Mouse (Mus musculus) stomach, postnatal 0 days (tissue): ENCODE measurements around the gene Stx1a. TPM values are rescaled to one million over a fixed set of nuclear protein-coding genes. Genes with fewer than 3 reads are reported as not detected.
"Not testable (repeated sequence)": the region's sequence is repeated elsewhere in the genome, so short reads cannot be mapped to it uniquely, and the experiment has no call there.

Experiments
- ATAC-seq: fragments of 200-750 bp; cut with Nextera tagmentation; 2 replicates; pipeline ENCODE4 v1.8.0; 2017; ENCODE audit not compliant: low FRiP score, low TSS enrichment
- DNase-seq: peaks from one replicate; pipeline ENCODE4 v3.0.0-alpha.2; 2016; ENCODE audit warnings: low spot score
- H3K27ac ChIP-seq: fragments of 300-500 bp; sonication (generic); replicated peaks from 2 replicates; pipeline ENCODE4 v1.5.1; 2014; ENCODE audit warnings: mild to moderate bottlenecking, control low read depth
- H3K27me3 ChIP-seq: fragments of 300-500 bp; sonication (generic); 2 replicates; pipeline ENCODE4 v1.6.1; 2014; ENCODE audit warnings: low read length; ENCODE audit not compliant: control insufficient read depth, insufficient read depth
- H3K36me3 ChIP-seq: fragments of 300-500 bp; sonication (generic); 2 replicates; pipeline ENCODE4 v1.6.1; 2014; ENCODE audit warnings: low read length, mixed read lengths; ENCODE audit not compliant: control insufficient read depth, insufficient read depth
- H3K4me1 ChIP-seq: fragments of 300-500 bp; sonication (generic); replicated peaks from 2 replicates; pipeline ENCODE4 v1.6.1; 2014; ENCODE audit warnings: antibody characterized with exemption; ENCODE audit not compliant: control insufficient read depth, insufficient read depth
- H3K4me2 ChIP-seq: fragments of 300-500 bp; sonication (generic); replicated peaks from 2 replicates; pipeline ENCODE4 v1.6.1; 2014; ENCODE audit warnings: low read depth, mild to moderate bottlenecking, control low read depth, moderate library complexity
- H3K4me3 ChIP-seq: fragments of 300-500 bp; sonication (generic); 2 replicates; pipeline ENCODE4 v1.5.1; 2014; ENCODE audit warnings: low read depth, low read length, control low read depth
- H3K9ac ChIP-seq: fragments of 300-500 bp; sonication (generic); 2 replicates; pipeline ENCODE4 v1.6.1; 2014; ENCODE audit warnings: mild to moderate bottlenecking, low read length, control low read depth, mixed read lengths
- H3K9me3 ChIP-seq: fragments of 300-500 bp; sonication (generic); 2 replicates; pipeline ENCODE4 v1.6.1; 2016; ENCODE audit warnings: low read length; ENCODE audit not compliant: control insufficient read depth
- CTCF ChIP-seq: IDR thresholded peaks from 2 replicates; pipeline ENCODE4 v1.5.1; 2016; ENCODE audit warnings: antibody characterized with exemption, low read depth, mild to moderate bottlenecking, moderate library complexity
- EP300 ChIP-seq: optimal IDR thresholded peaks from 2 replicates; pipeline ENCODE3; 2016; ENCODE audit warnings: antibody characterized with exemption
- WGBS: fragments of 180-500 bp; shearing (Covaris S2); extraction: QIAGEN DNeasy Blood & Tissue Kit; methylation state at CpG from one replicate; pipeline ENCODE4 v1.1.7; 2014; 5-methylcytosine and 5-hydroxymethylcytosine counted together
- polyA plus RNA-seq: library from polyadenylated mRNA; unstranded; fragments of >200 nt; fragmentation: Nextera tagmentation; extraction: Ambion mirVana; gene quantifications from 2 replicates; pipeline ENCODE4 v1.2.1, GENCODE M21; 2015

Gene Stx1a
- polyA plus RNA-seq, 1 experiment from 2014 or later, result 5.3 TPM

GRCm38 (mm10) chr5:135053356-135053755 is 30.1 kb downstream of the Stx1a start:
- WGBS, result 80% methylated on average over 12 of the region's 12 CpGs
- DNase-seq, result no peak
- peaks cover 23% of the 10 kb centered on the region for H3K36me3 ChIP-seq
- no peak overlapping the region for H3K4me3 ChIP-seq
- H3K27me3 ChIP-seq, result no peaks in the 10 kb centered on the region
- H3K9ac ChIP-seq, result no peak overlapping the region
- no peak overlapping the region for H3K4me2 ChIP-seq
- H3K9me3 ChIP-seq, result no peaks in the 10 kb centered on the region
- TF ChIP-seq CTCF, result no peak
- no peak for TF ChIP-seq EP300
- H3K27ac ChIP-seq, result no peak overlapping the region
- no peaks in the 10 kb centered on the region for H3K4me1 ChIP-seq
- no peak for ATAC-seq

- H3K4me2 ChIP-seq, result peak within 1 kb of the TSS; percentile 97
- H3K9ac ChIP-seq, result peak within 1 kb of the TSS; percentile 84
- no peaks in the 10 kb centered on the region for H3K4me1 ChIP-seq
- H3K9me3 ChIP-seq, result no peaks in the 10 kb centered on the region
- H3K4me3 ChIP-seq, result peak within 1 kb of the TSS; percentile 91
- no peaks in the 10 kb centered on the region; the same call in 1 of the 2 replicates for H3K36me3 ChIP-seq
- 0 out of 2 replicates have a peak, but pooled peaks have one; percentile 6 for TF ChIP-seq CTCF
- no peak for TF ChIP-seq EP300
- ATAC-seq (peak; percentile 97), DNase-seq (peak; percentile 96)
- under 1% methylated on average over 52 of the region's 52 CpGs for WGBS
- H3K27ac ChIP-seq, result peak within 1 kb of the TSS; percentile 78
- H3K27me3 ChIP-seq, result no peaks in the 10 kb centered on the region
Observed at GRCm38 (mm10) chr5:135063629-135064381, 40.5 kb downstream of the Stx1a start, which contains the start of gene Dnajc30. Gene Dnajc30 (plus strand): TSS chr5:135064202.

DNA sequence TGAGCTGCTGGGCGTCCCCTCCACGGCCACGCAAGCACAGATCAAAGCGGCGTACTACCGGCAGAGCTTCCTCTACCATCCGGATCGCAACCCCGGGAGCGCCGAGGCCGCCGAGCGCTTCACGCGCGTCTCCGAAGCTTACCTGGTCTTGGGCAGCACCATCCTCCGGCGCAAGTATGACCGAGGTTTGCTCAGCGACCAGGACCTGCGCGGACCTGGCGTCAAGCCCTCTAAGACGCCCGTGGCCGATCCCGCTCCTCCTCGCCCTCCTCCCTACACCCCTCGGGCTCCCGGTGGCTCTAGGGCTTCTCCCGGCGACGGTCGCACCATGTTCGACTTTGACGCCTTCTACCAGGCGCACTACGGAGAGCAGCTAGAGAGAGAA is 41.1 kb downstream of the Stx1a start:
- peak overlapping the region; percentile 91 for H3K4me3 ChIP-seq
- peak overlapping the region; percentile 97 for H3K4me2 ChIP-seq
- WGBS, result under 1% methylated on average over 40 of the region's 40 CpGs
- ATAC-seq, result peak; percentile 61
- no peaks in the 10 kb centered on the region for H3K9me3 ChIP-seq
- H3K36me3 ChIP-seq, result no peaks in the 10 kb centered on the region; the same call in 1 of the 2 replicates
- peak overlapping the region; percentile 84 for H3K9ac ChIP-seq
- DNase-seq, result no peak
- peak overlapping the region; percentile 78 for H3K27ac ChIP-seq
- no peaks in the 10 kb centered on the region for H3K27me3 ChIP-seq
- H3K4me1 ChIP-seq, result no peaks in the 10 kb centered on the region
- TF ChIP-seq CTCF (no peak), EP300 (no peak)

DNA sequence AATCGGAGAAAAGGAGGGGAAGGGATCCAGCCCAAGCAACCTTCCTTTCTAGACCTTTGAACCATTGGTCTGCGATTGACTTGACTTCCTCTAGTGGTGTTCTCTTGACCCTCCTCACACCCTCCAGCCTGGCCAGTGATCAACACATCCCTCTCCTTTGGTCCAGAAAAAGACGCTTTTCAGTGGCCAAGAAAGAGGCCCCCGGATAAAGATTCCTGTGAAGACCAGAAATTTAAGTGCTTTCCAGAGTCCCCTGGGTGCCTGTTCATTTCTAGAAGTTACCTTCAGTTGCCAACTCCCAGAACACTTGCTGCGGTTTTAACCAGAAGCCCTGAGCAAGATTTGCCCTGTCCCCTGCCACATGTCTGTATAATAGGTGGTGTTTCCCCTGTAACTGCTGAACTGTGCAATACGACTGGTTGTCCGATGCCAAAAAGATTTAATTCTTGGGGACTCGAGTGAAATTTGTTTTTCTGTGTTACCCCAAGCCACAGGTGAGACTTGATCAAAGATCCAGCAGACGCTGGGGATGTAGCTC is 41.7 kb downstream of the Stx1a start, which contains the start of gene Bud23:
Gene Bud23, minus strand, starts transcription at position 51 of the 538 bp plus-strand sequence.
- WGBS, result 70% methylated on average over 9 of the region's 9 CpGs
- H3K36me3 ChIP-seq, H3K4me1 ChIP-seq, H3K9me3 ChIP-seq, H3K27me3 ChIP-seq, DNase-seq, ATAC-seq: not testable (repeated sequence)
- peak within 1 kb of the TSS; percentile 78 for H3K27ac ChIP-seq
- peak within 1 kb of the TSS; percentile 84 for H3K9ac ChIP-seq
- H3K4me2 ChIP-seq, result peak within 1 kb of the TSS; percentile 97
- peak within 1 kb of the TSS; percentile 91 for H3K4me3 ChIP-seq

DNA sequence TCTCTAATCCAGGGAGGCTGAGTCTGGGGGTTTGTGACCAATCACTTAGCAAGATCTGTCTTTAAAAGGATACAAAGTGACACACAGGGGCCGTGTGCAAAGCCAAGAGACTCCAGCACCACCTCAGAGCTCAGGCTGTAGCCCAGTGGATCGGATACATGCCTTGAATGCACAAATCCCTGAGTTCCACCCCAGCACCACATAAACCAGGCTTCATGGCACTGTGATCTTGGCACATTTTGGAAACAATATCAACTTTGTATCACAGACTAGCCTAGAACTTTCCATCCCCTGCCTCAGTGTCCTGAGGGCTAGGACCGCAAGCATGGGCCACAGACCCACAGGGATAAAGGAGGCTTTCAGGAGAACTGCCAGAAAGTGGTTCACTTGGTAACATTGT is 42.7 kb downstream of the Stx1a start:
- Histone ChIP-seq H3K4me3 (no peak overlapping the region), H3K27ac (no peak overlapping the region), H3K27me3 (no peaks in the 10 kb centered on the region), H3K4me2 (no peak overlapping the region), H3K36me3 (no peaks in the 10 kb centered on the region), H3K4me1 (no peaks in the 10 kb centered on the region), H3K9ac (no peak overlapping the region), H3K9me3 (no peaks in the 10 kb centered on the region)
- DNase-seq (no peak), ATAC-seq (no peak)
- no peak for TF ChIP-seq CTCF
- no peak for TF ChIP-seq EP300
- 95% methylated on average over 3 of the region's 3 CpGs for WGBS

GRCm38 (mm10) chr5:135070448-135070847 is 47.2 kb downstream of the Stx1a start:
- WGBS, result 79% methylated on average over 3 of the region's 3 CpGs
- Histone ChIP-seq H3K4me1 (no peaks in the 10 kb centered on the region), H3K9me3 (no peaks in the 10 kb centered on the region)

More at GRCm38 (mm10) chr5:135070448-135070847, 47.2 kb downstream of the Stx1a start:
- Histone ChIP-seq H3K27me3 (no peaks in the 10 kb centered on the region), H3K36me3 (no peaks in the 10 kb centered on the region), H3K4me2 (no peak overlapping the region), H3K9ac (no peak overlapping the region), H3K4me3 (no peak overlapping the region), H3K27ac (no peak overlapping the region)
- no peak for ATAC-seq
- TF ChIP-seq EP300 (no peak), CTCF (no peak)
- no peak for DNase-seq
